In the genomic region with DNA sequence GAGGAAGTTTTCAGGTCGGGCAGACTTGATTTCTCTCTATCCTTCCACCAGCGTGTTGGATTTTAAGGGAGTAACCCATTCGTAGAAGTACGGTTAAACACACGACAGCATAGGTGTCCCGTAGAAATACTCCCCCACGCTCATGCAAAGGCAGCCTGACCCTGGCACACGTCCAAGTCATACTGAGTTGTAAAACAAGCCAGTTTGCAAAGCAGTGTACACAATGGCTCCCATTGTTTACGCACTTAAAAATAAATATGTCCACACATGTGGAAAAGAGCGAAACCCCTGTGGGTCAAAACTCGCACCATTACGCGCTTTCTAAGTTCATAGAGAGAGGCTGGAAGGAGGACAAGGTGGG, we compare ENCODE assay signal across 10 mouse cellular contexts. TPM values are rescaled to one million over a fixed set of nuclear protein-coding genes. Genes with fewer than 3 reads are reported as not detected.
DNase-seq lines count a peak whose midpoint lies in the region; ATAC-seq and TF ChIP-seq lines count a peak whose summit lies in the region.
"Had no signal": no experiment of that assay in that cellular context is flagged by ENCODE, and none has a peak within 500 bp of the region (broad histone marks: within the 10 kb centered on the region; RNA-seq: fewer than 3 reads in every experiment).

No protein-coding gene starts in this region.

- TF ChIP-seq POLR2A in lung, adult 2 months (IDR thresholded peaks at IDR 0.05; ENCODE audit: borderline replicate concordance, extremely low read depth, low read depth, low read length), result no peak

- TF ChIP-seq CTCF in lung, adult 2 months (IDR thresholded peaks at IDR 0.05; ENCODE audit: insufficient read depth, low read length), result no peak

- WGBS in heart, embryonic 12.5 days, result 62% methylated on average over 13 of the region's 13 CpGs
- WGBS in intestine, embryonic 16.5 days, result 27% methylated on average over 13 of the region's 13 CpGs
- 30% methylated on average over 13 of the region's 13 CpGs for WGBS in lung, adult 2 months

- H3K9ac ChIP-seq in heart, embryonic 12.5 days, result no peak overlapping the region
- peak overlapping the region; percentile 64; the same call in 1 of the 2 replicates for H3K9ac ChIP-seq in ES-E14 (ENCODE audit: insufficient read depth, low read depth, low read length, poor library complexity, severe bottlenecking)
- peak overlapping the region; percentile 1; the same call in 1 of the 2 replicates for H3K9ac ChIP-seq in intestine, embryonic 16.5 days (ENCODE audit: low read depth, low read length)

- H3K9me3 ChIP-seq in heart, embryonic 12.5 days (replicated peaks), result no peaks in the 10 kb centered on the region
- H3K9me3 ChIP-seq in ES-E14 (ENCODE audit: control insufficient read depth, insufficient read depth, low read depth, low read length), result no peaks in the 10 kb centered on the region
- H3K9me3 ChIP-seq in intestine, embryonic 16.5 days (ENCODE audit: control insufficient read depth, low read length), result no peaks in the 10 kb centered on the region
- H3K9me3 ChIP-seq: G1E had no signal

- in situ Hi-C loops in ES-E14 (cut with MboI; ENCODE audit: low sequenced_read_pairs in 2 of 2, unreplicated experiment in 2 of 2), result loop anchor here in 1 of 2 experiments (25.0 kb wide), 1 partner anchor 228 kb away; the partner anchor contains the start of gene Slc45a1

- no peak overlapping the region for H3K4me3 ChIP-seq in heart, embryonic 12.5 days
- H3K4me3 ChIP-seq in ES-E14 (ENCODE audit: insufficient read depth in 1 of 2, low read depth in 1 of 2, low read length in 2 of 2, poor library complexity in 1 of 2, severe bottlenecking in 1 of 2), result peak overlapping the region; percentile 31 to 36; a peak in 2 of 4 replicates
- H3K4me3 ChIP-seq in intestine, embryonic 16.5 days (ENCODE audit: low read length), result no peak overlapping the region
- peak overlapping the region; percentile 25 for H3K4me3 ChIP-seq in lung, adult 2 months (replicated peaks; ENCODE audit: extremely low read depth, low read depth, low read length)
- H3K4me3 ChIP-seq: erythroblast, embryonic 14.5 days had no signal

- no peak for ATAC-seq in heart, embryonic 12.5 days (ENCODE audit: insufficient number of reproducible peaks, low FRiP score)
- peak; percentile 82 for ATAC-seq in intestine, embryonic 16.5 days

- H3K36me3 ChIP-seq in heart, embryonic 12.5 days, result no peaks in the 10 kb centered on the region
- no peaks in the 10 kb centered on the region for H3K36me3 ChIP-seq in ES-E14 (ENCODE audit: control insufficient read depth, insufficient read depth, low read length, poor library complexity, severe bottlenecking)
- H3K36me3 ChIP-seq in intestine, embryonic 16.5 days (ENCODE audit: control insufficient read depth, insufficient read depth, low read length), result no peaks in the 10 kb centered on the region
- H3K36me3 ChIP-seq: G1E had no signal

- no peak overlapping the region for H3K4me2 ChIP-seq in heart, embryonic 12.5 days
- peak overlapping the region; percentile 7 for H3K4me2 ChIP-seq in intestine, embryonic 16.5 days (ENCODE audit: low read depth, low read length)

- H3K4me1 ChIP-seq in heart, embryonic 12.5 days (replicated peaks), result peaks cover 10% of the 10 kb centered on the region; the same call in 1 of the 2 replicates
- H3K4me1 ChIP-seq in ES-E14 (ENCODE audit: control insufficient read depth in 2 of 2, insufficient read depth in 2 of 2, low read length in 2 of 2, poor library complexity in 1 of 2), result peaks cover 6 to 31% of the 10 kb centered on the region in 2 experiments; a peak in 3 of 4 replicates
- H3K4me1 ChIP-seq in intestine, embryonic 16.5 days (ENCODE audit: control insufficient read depth, insufficient read depth, low read length), result peaks cover 14% of the 10 kb centered on the region; the same call in 1 of the 2 replicates
- peaks cover 12% of the 10 kb centered on the region for H3K4me1 ChIP-seq in lung, adult 2 months (ENCODE audit: control insufficient read depth, insufficient read depth, low read length)

- no peak overlapping the region for H3K27ac ChIP-seq in heart, embryonic 12.5 days (ENCODE audit: poor library complexity, severe bottlenecking)
- H3K27ac ChIP-seq in ES-E14 (ENCODE audit: insufficient read depth, low read depth, low read length, poor library complexity, severe bottlenecking), result peak overlapping the region; percentile 91
- peak overlapping the region; percentile 53 for H3K27ac ChIP-seq in intestine, embryonic 16.5 days (ENCODE audit: low read length)

- no peaks in the 10 kb centered on the region for H3K27me3 ChIP-seq in heart, embryonic 12.5 days (replicated peaks)
- no peaks in the 10 kb centered on the region for H3K27me3 ChIP-seq in intestine, embryonic 16.5 days (replicated peaks; ENCODE audit: control insufficient read depth, insufficient read depth, low read length)

- peak; percentile 44 for DNase-seq in heart, postnatal 4 days
- no peak for DNase-seq in ES-E14 (ENCODE audit: low read depth, low spot score)
- DNase-seq in lung, adult 2 months, result no peak
- DNase-seq in adrenal gland, postnatal 36 days, result no peak
- no peak for DNase-seq in left cerebral cortex, postnatal 25 days (ENCODE audit: low spot score in 2 of 2)
- no peak for DNase-seq in left cerebral cortex, adult 9 months (ENCODE audit: low spot score in 2 of 2)

- intact Hi-C loops in left cerebral cortex, postnatal 25 days (cut with DNase I), result no loop called here

TF ChIP-seq in ES-E14, 5 proteins besides CTCF, POLR2A, EP300 and RAD21:
- TF ChIP-seq CHD2 (IDR thresholded peaks at IDR 0.05; ENCODE audit: low read depth, low read length), result no peak
- no peak for TF ChIP-seq ZNF384 (IDR thresholded peaks at IDR 0.05; ENCODE audit: low read depth, low read length)
- no peak for TF ChIP-seq ZC3H11A (IDR thresholded peaks at IDR 0.05; ENCODE audit: borderline replicate concordance, low read depth, low read length)
- no peak for TF ChIP-seq MAFK (IDR thresholded peaks at IDR 0.05; ENCODE audit: insufficient read depth, low read depth, low read length)
- no peak for TF ChIP-seq HCFC1 (IDR thresholded peaks at IDR 0.05; ENCODE audit: borderline replicate concordance, insufficient read depth, low read length)
TF ChIP-seq in ES-E14: peak in this region for 0.

RNA-seq across cellular contexts. Expression of gene Park7, which starts 24.3 kb away (rescaled TPM):
- 100 to 1,000 TPM; 187 to 190 TPM for total RNA-seq in heart, postnatal 4 days (2021)
- 306 and 308 TPM in 2 replicates for polyA plus RNA-seq in heart, embryonic 12.5 days (2016; fragmentation: Nextera tagmentation; extraction: Ambion mirVana)
- 308 and 393 TPM in 2 replicates for total RNA-seq in ES-E14 (2012; rRNA removed)
- polyA plus RNA-seq in intestine, embryonic 16.5 days (2015; fragmentation: Nextera tagmentation; extraction: Ambion mirVana), result 390 and 416 TPM in 2 replicates
- 80.9 and 112 TPM in 2 replicates for polyA plus RNA-seq in lung, adult 2 months (2012; rRNA removed)
- total RNA-seq in adrenal gland, postnatal 36 days (2021), result 100 to 1,000 TPM; 283 to 288 TPM
- 100 to 1,000 TPM; 176 to 201 TPM for total RNA-seq in left cerebral cortex, postnatal 25 days (2021)

RNA-seq across cellular contexts. Expression of gene Tnfrsf9, which starts 24.4 kb away (rescaled TPM):
- under 1 TPM in 1 of 2 experiments, not detected in 1; 0.25 TPM for total RNA-seq in heart, postnatal 4 days (2021)
- 0.28 and 0.37 TPM in 2 replicates for polyA plus RNA-seq in heart, embryonic 12.5 days (2016; fragmentation: Nextera tagmentation; extraction: Ambion mirVana)
- total RNA-seq in ES-E14 (2012; rRNA removed), result 0.27 and 0.42 TPM in 2 replicates
- 2.4 and 2.5 TPM in 2 replicates for polyA plus RNA-seq in intestine, embryonic 16.5 days (2015; fragmentation: Nextera tagmentation; extraction: Ambion mirVana)
- polyA plus RNA-seq in lung, adult 2 months (2012; rRNA removed), result 0.54 and 1.0 TPM in 2 replicates
- total RNA-seq in adrenal gland, postnatal 36 days (2021), result under 1 TPM in 1 of 2 experiments, not detected in 1; 0.50 TPM
- total RNA-seq in left cerebral cortex, postnatal 25 days (2021), result under 1 TPM; 0.76 TPM
- polyA plus RNA-seq: erythroblast, embryonic 14.5 days had no signal

RNA-seq across cellular contexts. Expression of gene Errfi1, which starts 36.2 kb away (rescaled TPM):
- 10 to 100 TPM; 18.6 to 20.4 TPM for total RNA-seq in heart, postnatal 4 days (2021)
- 14.0 and 16.5 TPM in 2 replicates for polyA plus RNA-seq in heart, embryonic 12.5 days (2016; fragmentation: Nextera tagmentation; extraction: Ambion mirVana)
- total RNA-seq in ES-E14 (2012; rRNA removed), result 22.8 and 38.0 TPM in 2 replicates
- 28.0 and 28.2 TPM in 2 replicates for polyA plus RNA-seq in intestine, embryonic 16.5 days (2015; fragmentation: Nextera tagmentation; extraction: Ambion mirVana)
- 53.7 and 85.0 TPM in 2 replicates for polyA plus RNA-seq in lung, adult 2 months (2012; rRNA removed)
- total RNA-seq in adrenal gland, postnatal 36 days (2021), result 10 to 100 TPM; 42.6 to 82.9 TPM
- total RNA-seq in left cerebral cortex, postnatal 25 days (2021), result 10 to 100 TPM; 26.2 to 28.4 TPM
- polyA plus RNA-seq: erythroblast, embryonic 14.5 days; G1E had no signal

Comparison
In these comparisons a context has a peak if more than half of its experiments do, and no peak if none do; other contexts are left out.
1. H3K4me3 ChIP-seq: peak in ES-E14 (2 of 2) and lung, adult 2 months (single experiment); none in heart, embryonic 12.5 days (single experiment) and intestine, embryonic 16.5 days (single experiment).